ENCODE assay signal across 23 mouse cellular contexts in the genomic region with DNA sequence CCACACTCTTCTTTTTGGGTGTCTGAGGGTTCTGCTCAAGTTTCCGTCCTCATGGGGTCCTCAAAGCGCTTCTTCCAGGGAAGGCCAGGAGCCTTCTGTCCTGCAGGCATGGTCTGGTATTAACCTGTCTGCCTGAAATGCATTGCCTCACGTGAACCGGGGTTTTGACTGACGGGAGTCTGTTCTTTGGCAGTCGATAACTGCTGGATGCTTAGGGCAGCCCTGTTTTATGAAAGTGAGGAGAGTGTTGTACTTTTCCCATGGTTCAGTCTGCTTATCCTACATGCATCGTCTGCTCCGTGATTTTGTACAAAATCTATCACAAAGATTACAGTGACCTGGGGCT.
DNase-seq lines count a peak whose midpoint lies in the region; ATAC-seq and TF ChIP-seq lines count a peak whose summit lies in the region.
"Had no signal": no experiment of that assay in that cellular context is flagged by ENCODE, and none has a peak within 500 bp of the region (broad histone marks: within the 10 kb centered on the region; RNA-seq: fewer than 3 reads in every experiment).

No protein-coding gene starts in this region.

- WGBS in heart, adult 2 months: 78% methylated on average over 8 of the region's 8 CpGs
- 91% methylated on average over 8 of the region's 8 CpGs for WGBS in heart, embryonic 16.5 days

- no peak for TF ChIP-seq EP300 in heart, adult 2 months (IDR thresholded peaks at IDR 0.05; ENCODE audit: insufficient read depth, low read depth, low read length)

- peaks cover 6% of the 10 kb centered on the region for H3K4me1 ChIP-seq in heart, adult 2 months (ENCODE audit: control insufficient read depth, insufficient read depth, low read length)
- peaks cover 14% of the 10 kb centered on the region for H3K4me1 ChIP-seq in heart, embryonic 16.5 days (ENCODE audit: control insufficient read depth, insufficient read depth, low read length)
- no peaks in the 10 kb centered on the region for H3K4me1 ChIP-seq in brown adipose tissue, adult 24 weeks (ENCODE audit: control insufficient read depth, insufficient read depth, insufficient read length, low read length)
- H3K4me1 ChIP-seq: embryonic facial prominence, embryonic 10.5 days; embryonic facial prominence, embryonic 13.5 days; forebrain, embryonic 12.5 days; forebrain, embryonic 15.5 days; hindbrain, embryonic 12.5 days; hindbrain, embryonic 15.5 days had no signal

- no peak overlapping the region for H3K9ac ChIP-seq in heart, adult 2 months (ENCODE audit: low read depth, low read length)
- no peak overlapping the region for H3K9ac ChIP-seq in heart, embryonic 16.5 days (ENCODE audit: low read length)
- H3K9ac ChIP-seq: embryonic facial prominence, embryonic 13.5 days; forebrain, embryonic 12.5 days; forebrain, embryonic 15.5 days; hindbrain, embryonic 12.5 days; hindbrain, embryonic 15.5 days had no signal

- no peaks in the 10 kb centered on the region for H3K79me2 ChIP-seq in heart, adult 2 months (replicated peaks; ENCODE audit: control insufficient read depth, insufficient read depth, low read length)

- no peak for DNase-seq in heart, adult 2 months
- no peak for DNase-seq in heart, adult 9 months (ENCODE audit: low spot score in 2 of 2)
- no peak for DNase-seq in heart, adult 8-10 months (ENCODE audit: low spot score)
- no peak for DNase-seq in urinary bladder, adult 2 months (ENCODE audit: low spot score)
- DNase-seq: adrenal gland, adult 2 months; cerebellum, adult 11-12 months; cerebellum, adult 8-10 months; cerebellum, postnatal 10 days; cerebellum, postnatal 36 days; embryo, embryonic 11 days; gastrocnemius, postnatal 14 days had no signal

- no peak for ATAC-seq in heart, embryonic 16.5 days (replicated peaks; ENCODE audit: extremely low read depth, insufficient read depth, low FRiP score)
- ATAC-seq: CD4-positive, CD25-positive, alpha-beta regulatory T cell, adult 4 months; forebrain, embryonic 15.5 days; intestine, postnatal 0 days had no signal

- H3K36me3 ChIP-seq in heart, adult 2 months (ENCODE audit: control insufficient read depth, insufficient read depth, low read length): peaks cover 15% of the 10 kb centered on the region
- peaks cover 38% of the 10 kb centered on the region for H3K36me3 ChIP-seq in heart, embryonic 16.5 days (ENCODE audit: control insufficient read depth, insufficient read depth)

- no peak overlapping the region for H3K4me3 ChIP-seq in heart, adult 2 months
- no peak overlapping the region for H3K4me3 ChIP-seq in heart, embryonic 16.5 days (ENCODE audit: low read length)
- no peak overlapping the region for H3K4me3 ChIP-seq in brown adipose tissue, adult 24 weeks (ENCODE audit: insufficient read depth, low read depth, low read length)
- H3K4me3 ChIP-seq: embryonic facial prominence, embryonic 10.5 days; embryonic facial prominence, embryonic 13.5 days; erythroblast, embryonic 14.5 days; forebrain, embryonic 12.5 days; forebrain, embryonic 15.5 days; heart, embryonic 10.5 days; hindbrain, embryonic 12.5 days; hindbrain, embryonic 15.5 days had no signal

- intact Hi-C loops in heart, adult 2 months (cut with DNase I): no loop called here

- H3K27ac ChIP-seq in heart, adult 2 months: peak overlapping the region; percentile 56
- H3K27ac ChIP-seq in heart, embryonic 16.5 days (ENCODE audit: low read length): peak overlapping the region; percentile 70
- H3K27ac ChIP-seq in brown adipose tissue, adult 24 weeks (replicated peaks; ENCODE audit: low read depth, low read length): 0 out of 2 replicates have a peak overlapping the region, but pooled peaks have one; percentile 1
- H3K27ac ChIP-seq: embryonic facial prominence, embryonic 10.5 days; embryonic facial prominence, embryonic 13.5 days; forebrain, embryonic 12.5 days; forebrain, embryonic 15.5 days; heart, embryonic 10.5 days; hindbrain, embryonic 12.5 days; hindbrain, embryonic 15.5 days had no signal

- no peaks in the 10 kb centered on the region for H3K27me3 ChIP-seq in heart, adult 2 months (ENCODE audit: control insufficient read depth, insufficient read depth, low read length)
- H3K27me3 ChIP-seq in heart, embryonic 16.5 days (ENCODE audit: control insufficient read depth, insufficient read depth, low read length): no peaks in the 10 kb centered on the region
- H3K27me3 ChIP-seq: embryonic facial prominence, embryonic 13.5 days; forebrain, embryonic 12.5 days; forebrain, embryonic 15.5 days; hindbrain, embryonic 12.5 days; hindbrain, embryonic 15.5 days had no signal

- TF ChIP-seq POLR2A in heart, adult 2 months (IDR thresholded peaks at IDR 0.05; ENCODE audit: insufficient read depth, low read depth, low read length): no peak

- no peak overlapping the region for H3K4me2 ChIP-seq in heart, embryonic 16.5 days (ENCODE audit: low read depth, low read length)
- H3K4me2 ChIP-seq: embryonic facial prominence, embryonic 13.5 days; forebrain, embryonic 12.5 days; forebrain, embryonic 15.5 days; hindbrain, embryonic 12.5 days; hindbrain, embryonic 15.5 days had no signal

- H3K9me3 ChIP-seq in heart, embryonic 16.5 days (replicated peaks; ENCODE audit: control insufficient read depth, low read length): no peaks in the 10 kb centered on the region
- H3K9me3 ChIP-seq: embryonic facial prominence, embryonic 10.5 days; embryonic facial prominence, embryonic 13.5 days; forebrain, embryonic 12.5 days; forebrain, embryonic 15.5 days; heart, embryonic 10.5 days; hindbrain, embryonic 12.5 days; hindbrain, embryonic 15.5 days had no signal

- TF ChIP-seq CTCF in heart, adult 2 months (IDR thresholded peaks at IDR 0.05): no peak

Comparison
In these comparisons a context has a peak if more than half of its experiments do, and no peak if none do; other contexts are left out.
1. H3K27ac ChIP-seq: peak in every context shown above with its lines; median percentile 70 in heart, embryonic 16.5 days; 56 in heart, adult 2 months; 1 in brown adipose tissue, adult 24 weeks.